Mouse (Mus musculus) limb, embryonic 14.5 days (tissue): ENCODE results near the gene Gnat2. TPM values are rescaled to one million over a fixed set of nuclear protein-coding genes. Genes with fewer than 3 reads are reported as not detected.
A peak's percentile ranks its signal among the peaks of the same experiment; 100 is the strongest.

Experiments
- ATAC-seq: fragments of 200-750 bp; cut with Nextera tagmentation; 2 replicates; pipeline ENCODE4 v1.8.0; 2017; ENCODE audit warnings: low read depth, moderate number of reproducible peaks, moderate TSS enrichment; ENCODE audit not compliant: low FRiP score
- DNase-seq: peaks from one replicate; pipeline ENCODE4 v3.0.0-alpha.2; 2015; ENCODE audit warnings: low spot score
- H3K27ac ChIP-seq: fragments of 300-500 bp; sonication (generic); replicated peaks from 2 replicates; pipeline ENCODE4 v1.5.1; 2014; ENCODE audit warnings: low read depth, mild to moderate bottlenecking, low read length, moderate library complexity, mixed read lengths
- H3K27me3 ChIP-seq: fragments of 300-500 bp; sonication (generic); 2 replicates; pipeline ENCODE4 v1.6.1; 2014; ENCODE audit warnings: low read length, mixed read lengths; ENCODE audit not compliant: control insufficient read depth, insufficient read depth
- H3K36me3 ChIP-seq: fragments of 300-500 bp; sonication (generic); 2 replicates; pipeline ENCODE4 v1.6.1; 2014; ENCODE audit warnings: mild to moderate bottlenecking, low read length, moderate library complexity, mixed read lengths; ENCODE audit not compliant: control insufficient read depth, insufficient read depth
- H3K4me1 ChIP-seq: fragments of 300-500 bp; sonication (generic); 2 replicates; pipeline ENCODE4 v1.6.1; 2014; ENCODE audit warnings: antibody characterized with exemption, low read length, mixed read lengths; ENCODE audit not compliant: control insufficient read depth, insufficient read depth
- H3K4me2 ChIP-seq: fragments of 300-500 bp; sonication (generic); replicated peaks from 2 replicates; pipeline ENCODE4 v1.6.1; 2014; ENCODE audit warnings: low read depth, mild to moderate bottlenecking, low read length, moderate library complexity; ENCODE audit not compliant: severe bottlenecking
- H3K4me3 ChIP-seq: fragments of 300-500 bp; sonication (generic); replicated peaks from 2 replicates; pipeline ENCODE4 v1.5.1; 2014; ENCODE audit warnings: low read length
- H3K9ac ChIP-seq: fragments of 300-500 bp; sonication (generic); 2 replicates; pipeline ENCODE4 v1.6.1; 2014; ENCODE audit warnings: mild to moderate bottlenecking, low read depth, low read length, moderate library complexity; ENCODE audit not compliant: severe bottlenecking
- H3K9me3 ChIP-seq: fragments of 300-500 bp; sonication (generic); 2 replicates; pipeline ENCODE4 v1.6.1; 2016; ENCODE audit warnings: low read length; ENCODE audit not compliant: control insufficient read depth
- POLR2A ChIP-seq: fragments of 200-500 bp; IDR thresholded peaks from 2 replicates; pipeline ENCODE4 v1.8.0; 2012; ENCODE audit warnings: inconsistent platforms, mild to moderate bottlenecking, moderate library complexity, borderline replicate concordance; ENCODE audit not compliant: insufficient read depth, insufficient read length; ENCODE audit errors: extremely low read depth
- WGBS: fragments of 180-500 bp; shearing (Covaris S2); extraction: QIAGEN DNeasy Blood & Tissue Kit; methylation state at CpG from one replicate; pipeline ENCODE4 v1.1.7; 2014; 5-methylcytosine and 5-hydroxymethylcytosine counted together
- polyA plus RNA-seq, 2 experiments: library from polyadenylated mRNA; depleted of rRNA in 1 of 2; stranded (reverse) in 1 of 2; unstranded in 1 of 2; fragments of >200 nt; fragmentation: Nextera tagmentation in 1 of 2; extraction: Ambion mirVana in 1 of 2; gene quantifications; 2 replicates each; pipeline versions ENCODE4 v1.2.1 to v1.2.3; 2012 to 2014

The Gnat2 gene
- polyA plus RNA-seq, 2 experiments: 0.70 TPM

GRCm38 (mm10) chr3:108082251-108082875 is 10.2 kb upstream of the Gnat2 start:
- peaks cover 32% of the 10 kb centered on the region for H3K36me3 ChIP-seq
- no peak overlapping the region for H3K4me3 ChIP-seq
- H3K4me2 ChIP-seq: 0 out of 2 replicates have a peak overlapping the region, but pooled peaks have one; percentile 5
- peak overlapping the region; percentile 34; the same call in 1 of the 2 replicates for H3K9ac ChIP-seq
- H3K27ac ChIP-seq: 0 out of 2 replicates have a peak overlapping the region, but pooled peaks have one; percentile 41
- no peak for TF ChIP-seq POLR2A
- 50% methylated on average over 1 of the region's 1 CpGs for WGBS
- no peaks in the 10 kb centered on the region for H3K27me3 ChIP-seq
- H3K9me3 ChIP-seq: no peaks in the 10 kb centered on the region
- DNase-seq (no peak), ATAC-seq (no peak)
- peaks cover 36% of the 10 kb centered on the region for H3K4me1 ChIP-seq

GRCm38 (mm10) chr3:108083161-108083560 is 9.4 kb upstream of the Gnat2 start:
- Histone ChIP-seq H3K9ac (no peak overlapping the region), H3K4me1 (peaks cover 38% of the 10 kb centered on the region), H3K27me3 (no peaks in the 10 kb centered on the region), H3K36me3 (peaks cover 25% of the 10 kb centered on the region), H3K4me3 (no peak overlapping the region), H3K9me3 (no peaks in the 10 kb centered on the region), H3K27ac (no peak overlapping the region), H3K4me2 (no peak overlapping the region)
- DNase-seq: no peak
- 32% methylated on average over 2 of the region's 2 CpGs for WGBS
- no peak for ATAC-seq
- no peak for TF ChIP-seq POLR2A

- H3K9ac ChIP-seq: no peak overlapping the region
- no peak overlapping the region for H3K27ac ChIP-seq
- peaks cover 17% of the 10 kb centered on the region for H3K36me3 ChIP-seq
- DNase-seq (no peak), ATAC-seq (no peak)
- TF ChIP-seq POLR2A: no peak
- H3K4me2 ChIP-seq: peak overlapping the region; percentile 100
- no peaks in the 10 kb centered on the region for H3K27me3 ChIP-seq
- H3K4me3 ChIP-seq: peak overlapping the region; percentile 64; the same call in 1 of the 2 replicates
- no peaks in the 10 kb centered on the region for H3K9me3 ChIP-seq
- H3K4me1 ChIP-seq: peaks cover 41% of the 10 kb centered on the region
- WGBS: 81% methylated on average over 4 of the region's 4 CpGs
Observed at GRCm38 (mm10) chr3:108083904-108084407, 8.6 kb upstream of the Gnat2 start.

GRCm38 (mm10) chr3:108084767-108085270 is 7.8 kb upstream of the Gnat2 start:
- peaks cover 8% of the 10 kb centered on the region for H3K36me3 ChIP-seq
- H3K4me1 ChIP-seq: peaks cover 45% of the 10 kb centered on the region
- DNase-seq (no peak), ATAC-seq (peak; percentile 12; the same call in 1 of the 2 replicates)
- no peak for TF ChIP-seq POLR2A
- peak overlapping the region; percentile 68 for H3K9ac ChIP-seq
- no peaks in the 10 kb centered on the region for H3K9me3 ChIP-seq
- H3K4me2 ChIP-seq: peak overlapping the region; percentile 100
- H3K27ac ChIP-seq: 0 out of 2 replicates have a peak overlapping the region, but pooled peaks have one; percentile 76
- 12% methylated on average over 13 of the region's 13 CpGs for WGBS
- no peaks in the 10 kb centered on the region for H3K27me3 ChIP-seq
- H3K4me3 ChIP-seq: peak overlapping the region; percentile 64

- 0 out of 2 replicates have a peak, but pooled peaks have one; percentile 23 for TF ChIP-seq POLR2A
- peaks cover 3% of the 10 kb centered on the region for H3K36me3 ChIP-seq
- peak overlapping the region; percentile 100 for H3K4me2 ChIP-seq
- ATAC-seq: peak; percentile 87
- peak; percentile 94 for DNase-seq
- H3K4me1 ChIP-seq: peaks cover 45% of the 10 kb centered on the region
- peak overlapping the region; percentile 68 for H3K9ac ChIP-seq
- H3K4me3 ChIP-seq: peak overlapping the region; percentile 64
- H3K27me3 ChIP-seq: no peaks in the 10 kb centered on the region
- H3K9me3 ChIP-seq: no peaks in the 10 kb centered on the region
- H3K27ac ChIP-seq: peak overlapping the region; percentile 76
- WGBS: 0% methylated on average over 14 of the region's 14 CpGs
Observed at GRCm38 (mm10) chr3:108085281-108085720, 7.3 kb upstream of the Gnat2 start.
